Mouse (Mus musculus): ENCODE measurements around the gene Hoxd4. TPM values are rescaled to one million over a fixed set of nuclear protein-coding genes. Genes with fewer than 3 reads are reported as not detected.

Gene Hoxd4
- total and polyA plus RNA-seq, 3 experiments: 0.21 to 1.0 (median 0.45) TPM

GRCm38 (mm10) chr2:74698201-74699052, 13.3 kb upstream of the Hoxd4 start:
- H3K4me3 ChIP-seq: peak overlapping the region; percentile 50
- no peak overlapping the region for H3K27ac ChIP-seq
- H3K79me2 ChIP-seq (replicated peaks; ENCODE audit: control insufficient read depth, insufficient read depth, low read length): no peaks in the 10 kb centered on the region
- peak overlapping the region; percentile 32 for H3K9ac ChIP-seq (ENCODE audit: low read depth, low read length)
- no peaks in the 10 kb centered on the region for H3K4me1 ChIP-seq (ENCODE audit: control insufficient read depth, insufficient read depth, low read length)
- H3K36me3 ChIP-seq (ENCODE audit: control insufficient read depth, insufficient read depth, low read length): no peaks in the 10 kb centered on the region
- peaks cover 36% of the 10 kb centered on the region for H3K27me3 ChIP-seq (ENCODE audit: control insufficient read depth, insufficient read depth, low read length)
- intact Hi-C loops (cut with DNase I): loop anchor here (10.0 kb wide), 1 partner anchor 1424 kb away; the partner anchor contains the start of gene Sp9
- peak in 1 of 2 experiments; percentile 59 for DNase-seq
- TF ChIP-seq EP300 (IDR thresholded peaks at IDR 0.05; ENCODE audit: insufficient read depth, low read depth, low read length) (no peak), CTCF (IDR thresholded peaks at IDR 0.05) (no peak), POLR2A (IDR thresholded peaks at IDR 0.05; ENCODE audit: insufficient read depth, low read depth, low read length) (no peak)
- WGBS: 3% methylated on average over 86 of the region's 86 CpGs

- H3K27ac ChIP-seq: no peak overlapping the region
- DNase-seq: no peak
- TF ChIP-seq EP300 (IDR thresholded peaks at IDR 0.05; ENCODE audit: insufficient read depth, low read depth, low read length): no peak
- TF ChIP-seq POLR2A (IDR thresholded peaks at IDR 0.05; ENCODE audit: insufficient read depth, low read depth, low read length): no peak
- no peak for TF ChIP-seq CTCF (IDR thresholded peaks at IDR 0.05)
- H3K4me3 ChIP-seq: no peak overlapping the region
- H3K36me3 ChIP-seq (ENCODE audit: control insufficient read depth, insufficient read depth, low read length): no peaks in the 10 kb centered on the region
- 9% methylated on average over 17 of the region's 17 CpGs for WGBS
- H3K4me1 ChIP-seq (ENCODE audit: control insufficient read depth, insufficient read depth, low read length): no peaks in the 10 kb centered on the region
- intact Hi-C loops (cut with DNase I): loop anchor here (10.0 kb wide), 1 partner anchor 1424 kb away; the partner anchor contains the start of gene Sp9
- no peaks in the 10 kb centered on the region for H3K79me2 ChIP-seq (replicated peaks; ENCODE audit: control insufficient read depth, insufficient read depth, low read length)
- peaks cover 37% of the 10 kb centered on the region for H3K27me3 ChIP-seq (ENCODE audit: control insufficient read depth, insufficient read depth, low read length)
- no peak overlapping the region for H3K9ac ChIP-seq (ENCODE audit: low read depth, low read length)
These were observed 12.7 kb upstream of the Hoxd4 start for GRCm38 (mm10) chr2:74699053-74699430.

DNA sequence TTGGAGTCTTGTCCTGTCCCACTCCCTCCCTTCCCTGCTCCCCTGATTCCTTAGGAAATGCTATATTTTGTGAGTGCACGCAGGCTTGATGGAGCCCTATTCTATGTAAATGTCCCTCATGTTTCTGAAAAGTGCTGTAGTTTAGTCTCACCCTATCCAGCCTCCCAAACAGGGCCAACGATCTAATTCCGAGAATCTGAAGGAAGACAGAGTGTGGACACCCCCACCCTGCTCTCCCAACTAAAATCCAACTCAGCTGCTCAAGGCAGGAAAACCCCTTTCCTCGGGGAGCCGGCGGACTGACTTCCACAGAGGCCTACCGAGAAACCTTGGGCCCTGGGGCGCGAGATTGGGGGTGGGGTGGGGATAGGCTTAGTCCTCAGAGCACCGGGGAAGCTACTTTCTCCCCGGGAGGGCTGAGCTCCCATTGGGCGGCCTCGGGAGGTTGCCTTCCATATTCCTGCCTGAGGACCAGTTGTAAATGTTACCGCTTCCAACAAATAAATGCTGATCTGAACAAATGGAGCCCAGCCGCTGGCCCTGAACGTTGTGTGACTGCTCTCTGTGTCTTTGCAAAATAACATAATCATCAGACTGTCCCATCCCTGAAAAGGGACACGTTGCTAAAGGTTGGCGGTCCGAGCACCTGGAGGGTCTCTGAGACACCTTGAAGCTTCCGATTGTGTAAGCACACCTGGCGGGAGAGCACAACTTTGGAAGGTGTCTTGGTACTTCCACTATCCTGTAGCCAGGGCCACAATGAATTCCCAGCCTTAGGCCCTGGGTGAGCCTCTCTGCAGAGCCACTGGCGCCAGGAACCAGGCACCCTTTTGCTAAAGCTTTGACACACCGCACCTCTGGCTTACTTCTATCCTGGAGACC, 11.8 kb upstream of the Hoxd4 start:
- 17% methylated on average over 23 of the region's 23 CpGs for WGBS

GRCm38 (mm10) chr2:74700546-74701112, 11.1 kb upstream of the Hoxd4 start:
- intact Hi-C loops (cut with DNase I): loop anchor here (5.0 kb wide), 2 partner anchors 262 to 612 kb away; no protein-coding TSS in a partner anchor
- TF ChIP-seq CTCF (IDR thresholded peaks at IDR 0.05): no peak
- TF ChIP-seq EP300 (IDR thresholded peaks at IDR 0.05; ENCODE audit: insufficient read depth, low read depth, low read length): no peak
- no peak for TF ChIP-seq POLR2A (IDR thresholded peaks at IDR 0.05; ENCODE audit: insufficient read depth, low read depth, low read length)
- Histone ChIP-seq H3K79me2 (replicated peaks; ENCODE audit: control insufficient read depth, insufficient read depth, low read length) (no peaks in the 10 kb centered on the region), H3K4me1 (ENCODE audit: control insufficient read depth, insufficient read depth, low read length) (no peaks in the 10 kb centered on the region), H3K27me3 (ENCODE audit: control insufficient read depth, insufficient read depth, low read length) (peaks cover 47% of the 10 kb centered on the region), H3K27ac (no peak overlapping the region), H3K4me3 (no peak overlapping the region), H3K36me3 (ENCODE audit: control insufficient read depth, insufficient read depth, low read length) (no peaks in the 10 kb centered on the region), H3K9ac (ENCODE audit: low read depth, low read length) (no peak overlapping the region)
- 12% methylated on average over 22 of the region's 22 CpGs for WGBS
- DNase-seq: no peak

More for the DNA sequence above, 11.8 kb upstream of the Hoxd4 start:
- no peaks in the 10 kb centered on the region for H3K36me3 ChIP-seq (ENCODE audit: control insufficient read depth, insufficient read depth, low read length)
- H3K27ac ChIP-seq: no peak overlapping the region
- H3K9ac ChIP-seq (ENCODE audit: low read depth, low read length): no peak overlapping the region
- peak in 1 of 2 experiments; percentile 22 for DNase-seq
- intact Hi-C loops (cut with DNase I): loop anchor here (5.0 to 10.0 kb wide), 3 partner anchors 262 to 1425 kb away; partner anchors contain the start of gene Sp9
- TF ChIP-seq CTCF (IDR thresholded peaks at IDR 0.05) (no peak), POLR2A (IDR thresholded peaks at IDR 0.05; ENCODE audit: insufficient read depth, low read depth, low read length) (no peak), EP300 (IDR thresholded peaks at IDR 0.05; ENCODE audit: insufficient read depth, low read depth, low read length) (no peak)
- H3K4me1 ChIP-seq (ENCODE audit: control insufficient read depth, insufficient read depth, low read length): no peaks in the 10 kb centered on the region
- peaks cover 42% of the 10 kb centered on the region for H3K27me3 ChIP-seq (ENCODE audit: control insufficient read depth, insufficient read depth, low read length)
- H3K79me2 ChIP-seq (replicated peaks; ENCODE audit: control insufficient read depth, insufficient read depth, low read length): no peaks in the 10 kb centered on the region
- H3K4me3 ChIP-seq: no peak overlapping the region

- no peak overlapping the region for H3K9ac ChIP-seq (ENCODE audit: low read depth, low read length)
- intact Hi-C loops (cut with DNase I): loop anchor here (1.0 to 5.0 kb wide), 6 partner anchors 260 to 887 kb away; no protein-coding TSS in a partner anchor
- H3K79me2 ChIP-seq (replicated peaks; ENCODE audit: control insufficient read depth, insufficient read depth, low read length): no peaks in the 10 kb centered on the region
- DNase-seq: peak; percentile 57 to 84
- no peak overlapping the region for H3K27ac ChIP-seq
- no peaks in the 10 kb centered on the region for H3K4me1 ChIP-seq (ENCODE audit: control insufficient read depth, insufficient read depth, low read length)
- H3K4me3 ChIP-seq: no peak overlapping the region
- H3K27me3 ChIP-seq (ENCODE audit: control insufficient read depth, insufficient read depth, low read length): peaks cover 42% of the 10 kb centered on the region
- WGBS: 18% methylated on average over 17 of the region's 17 CpGs
- no peaks in the 10 kb centered on the region for H3K36me3 ChIP-seq (ENCODE audit: control insufficient read depth, insufficient read depth, low read length)
- TF ChIP-seq CTCF (IDR thresholded peaks at IDR 0.05) (peak; percentile 99), POLR2A (IDR thresholded peaks at IDR 0.05; ENCODE audit: insufficient read depth, low read depth, low read length) (no peak), EP300 (IDR thresholded peaks at IDR 0.05; ENCODE audit: insufficient read depth, low read depth, low read length) (peak; percentile 62; the same call in 1 of the 2 replicates)
These were observed 9.5 kb upstream of the Hoxd4 start for GRCm38 (mm10) chr2:74701949-74702819.

Data from heart, adult 2 months (tissue).